Mouse (Mus musculus) spleen, postnatal 10 days (tissue): Measurements from ENCODE around the gene Ambra1.

Experiments
- DNase-seq, 2 experiments: peaks; one replicate each; pipeline ENCODE4 v3.0.0; 2021 to 2022; ENCODE audit warnings: low spot score in 2 of 2

Gene Ambra1

GRCm38 (mm10) chr2:91934826-91935525, 205.0 kb downstream of the Ambra1 start:
- DNase-seq, result no peak

- DNase-seq, result no peak
These were observed 206.2 kb downstream of the Ambra1 start for GRCm38 (mm10) chr2:91936154-91936553.

GRCm38 (mm10) chr2:91939303-91939935, 209.5 kb downstream of the Ambra1 start:
- DNase-seq, result no peak

GRCm38 (mm10) chr2:91942356-91942755, 212.4 kb downstream of the Ambra1 start:
- DNase-seq, result no peak

GRCm38 (mm10) chr2:91944170-91944950, 214.4 kb downstream of the Ambra1 start:
- DNase-seq, result peak; percentile 67 to 86

GRCm38 (mm10) chr2:91945483-91945882, 215.5 kb downstream of the Ambra1 start, which contains the start of gene Gm9821:
Gene Gm9821 (plus strand): TSS chr2:91945703.
- DNase-seq, result no peak

- no peak for DNase-seq
These were observed 216.9 kb downstream of the Ambra1 start for GRCm38 (mm10) chr2:91946836-91947235.

- no peak for DNase-seq
These were observed 217.6 kb downstream of the Ambra1 start for GRCm38 (mm10) chr2:91947397-91948150.

- peak in 1 of 2 experiments; percentile 44 for DNase-seq
These were observed 218.2 kb downstream of the Ambra1 start for GRCm38 (mm10) chr2:91948151-91948509.

- peak; percentile 42 to 53 for DNase-seq
These were observed 218.9 kb downstream of the Ambra1 start for GRCm38 (mm10) chr2:91948792-91949241.

GRCm38 (mm10) chr2:91949411-91950274, 219.7 kb downstream of the Ambra1 start:
- DNase-seq, result peak in 1 of 2 experiments; percentile 50

- peak in 1 of 2 experiments; percentile 63 for DNase-seq
These were observed 220.5 kb downstream of the Ambra1 start for GRCm38 (mm10) chr2:91950275-91951085.

GRCm38 (mm10) chr2:91953825-91954224, 223.9 kb downstream of the Ambra1 start:
- no peak for DNase-seq

GRCm38 (mm10) chr2:91955121-91955591, 225.2 kb downstream of the Ambra1 start:
- no peak for DNase-seq

GRCm38 (mm10) chr2:91955875-91956274, 225.9 kb downstream of the Ambra1 start:
- DNase-seq, result no peak

- DNase-seq, result peak in 1 of 2 experiments; percentile 51
These were observed 227.2 kb downstream of the Ambra1 start for GRCm38 (mm10) chr2:91957096-91957495.

GRCm38 (mm10) chr2:91958049-91958448, 228.1 kb downstream of the Ambra1 start:
- no peak for DNase-seq

- DNase-seq, result peak; percentile 37 to 70
These were observed 228.9 kb downstream of the Ambra1 start for GRCm38 (mm10) chr2:91958701-91959457.
